Mouse (Mus musculus) liver, adult 2 months (tissue): ENCODE results near the gene Mmp27. TPM values are rescaled to one million over a fixed set of nuclear protein-coding genes. Genes with fewer than 3 reads are reported as not detected.
A peak's percentile ranks its signal among the peaks of the same experiment; 100 is the strongest.

Experiments
- DNase-seq: peaks from one replicate; pipeline ENCODE4 v3.0.0-alpha.2; 2011; ENCODE audit warnings: low read depth, low spot score; ENCODE audit errors: extremely low read depth
- H3K27ac ChIP-seq: fragments of 200-500 bp; replicated peaks from 2 replicates; pipeline ENCODE4 v1.5.1; 2012; ENCODE audit warnings: low read depth, mild to moderate bottlenecking, control low read depth, inconsistent platforms, low read length; ENCODE audit not compliant: insufficient read depth
- H3K27me3 ChIP-seq: fragments of 200-500 bp; 2 replicates; pipeline ENCODE4 v1.6.1; 2012; ENCODE audit warnings: mild to moderate bottlenecking, moderate library complexity, low read length, inconsistent platforms; ENCODE audit not compliant: control insufficient read depth, insufficient read depth
- H3K36me3 ChIP-seq: fragments of 200-500 bp; 2 replicates; pipeline ENCODE4 v1.6.1; 2012; ENCODE audit warnings: low read length, inconsistent platforms; ENCODE audit not compliant: control insufficient read depth, insufficient read depth
- H3K4me1 ChIP-seq: fragments of 200-500 bp; 2 replicates; pipeline ENCODE4 v1.6.1; 2011; ENCODE audit warnings: low read length; ENCODE audit not compliant: control insufficient read depth, insufficient read depth
- H3K4me3 ChIP-seq: fragments of 200-500 bp; 2 replicates; pipeline ENCODE4 v1.5.1; 2011; ENCODE audit warnings: low read depth, mild to moderate bottlenecking, control low read depth, low read length, moderate library complexity; ENCODE audit not compliant: insufficient read depth
- H3K79me2 ChIP-seq: fragments of 200-500 bp; 2 replicates; pipeline ENCODE4 v1.6.1; 2012; ENCODE audit warnings: inconsistent platforms, mild to moderate bottlenecking, low read length, moderate library complexity; ENCODE audit not compliant: control insufficient read depth, insufficient read depth
- H3K9ac ChIP-seq: fragments of 200-500 bp; 2 replicates; pipeline ENCODE4 v1.6.1; 2012; ENCODE audit warnings: low read depth, mild to moderate bottlenecking, control low read depth, inconsistent platforms, low read length
- CTCF ChIP-seq: fragments of 200-500 bp; IDR thresholded peaks from 2 replicates; pipeline ENCODE4 v1.5.1; 2011; ENCODE audit warnings: low read depth, low read length, control low read depth
- POLR2A ChIP-seq: fragments of 200-500 bp; IDR thresholded peaks from 2 replicates; pipeline ENCODE4 v1.6.1; 2011; ENCODE audit warnings: low read length, control low read depth; ENCODE audit not compliant: insufficient read depth; ENCODE audit errors: extremely low read depth
- WGBS: fragments of 180-500 bp; shearing (Covaris S2); methylation state at CpG from one replicate; pipeline ENCODE4 v1.1.7; 2018; 5-methylcytosine and 5-hydroxymethylcytosine counted together
- polyA plus RNA-seq: library from polyadenylated mRNA; depleted of rRNA; stranded (reverse); fragments of >200 nt; gene quantifications from 2 replicates; pipeline ENCODE4 v1.2.3, GENCODE M21; 2012
- total RNA-seq: library from RNA; depleted of rRNA; stranded (reverse); fragments of >200 nt; gene quantifications from 2 replicates; pipeline ENCODE4 v1.2.3, GENCODE M21; 2014

The Mmp27 gene
- total and polyA plus RNA-seq, 2 experiments = 0.07 to 1.1 TPM

DNA sequence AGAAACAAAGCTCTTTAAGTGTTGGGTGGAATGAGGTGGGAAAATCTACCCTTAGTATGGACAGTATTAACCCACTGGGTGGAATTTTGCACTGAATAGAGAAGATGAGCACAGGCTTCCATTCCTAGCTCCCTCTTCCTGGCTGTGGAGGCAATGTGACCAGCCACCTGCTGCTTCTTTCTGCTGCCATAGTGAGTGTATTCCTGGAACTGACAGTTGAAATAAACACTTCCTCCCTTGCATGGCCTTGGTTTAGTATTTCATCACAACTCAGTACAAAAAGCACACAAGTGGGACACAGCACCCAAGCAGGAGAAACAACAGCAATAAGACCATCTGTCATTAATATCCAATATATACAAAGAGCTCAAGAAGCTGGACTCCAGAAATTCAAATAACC, 19.3 kb upstream of the Mmp27 start:
- Histone ChIP-seq H3K27me3 (no peaks in the 10 kb centered on the region), H3K9ac (no peak overlapping the region), H3K36me3 (no peaks in the 10 kb centered on the region), H3K4me3 (no peak overlapping the region), H3K79me2 (no peaks in the 10 kb centered on the region), H3K4me1 (no peaks in the 10 kb centered on the region), H3K27ac (no peak overlapping the region)
- no peak for DNase-seq
- TF ChIP-seq POLR2A (no peak), CTCF (no peak)

DNA sequence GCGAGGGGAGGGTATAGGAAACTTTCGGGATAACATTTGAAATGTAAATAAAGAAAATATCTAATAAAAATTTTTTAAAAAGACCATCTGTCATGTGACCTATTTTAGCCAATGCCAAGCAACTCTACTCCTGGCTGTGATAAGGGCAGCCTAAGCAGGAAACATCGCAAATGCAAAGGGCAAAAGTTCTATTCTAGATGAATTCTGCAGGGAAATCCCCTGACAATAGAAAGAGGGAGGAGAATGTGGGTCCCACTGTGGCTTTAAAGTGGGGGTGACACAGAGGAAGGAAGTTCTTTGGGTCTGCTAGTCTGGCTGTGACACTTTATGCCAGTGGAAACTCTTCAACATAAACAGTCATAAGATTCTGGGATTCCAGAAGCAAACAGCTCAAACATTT, 17.7 kb upstream of the Mmp27 start:
- Histone ChIP-seq H3K36me3 (no peaks in the 10 kb centered on the region), H3K27me3 (no peaks in the 10 kb centered on the region), H3K9ac (no peak overlapping the region), H3K4me3 (no peak overlapping the region), H3K4me1 (no peaks in the 10 kb centered on the region), H3K79me2 (no peaks in the 10 kb centered on the region), H3K27ac (no peak overlapping the region)
- DNase-seq = no peak
- TF ChIP-seq CTCF = no peak
- no peak for TF ChIP-seq POLR2A
- WGBS = 55% methylated on average over 3 of the region's 3 CpGs

DNA sequence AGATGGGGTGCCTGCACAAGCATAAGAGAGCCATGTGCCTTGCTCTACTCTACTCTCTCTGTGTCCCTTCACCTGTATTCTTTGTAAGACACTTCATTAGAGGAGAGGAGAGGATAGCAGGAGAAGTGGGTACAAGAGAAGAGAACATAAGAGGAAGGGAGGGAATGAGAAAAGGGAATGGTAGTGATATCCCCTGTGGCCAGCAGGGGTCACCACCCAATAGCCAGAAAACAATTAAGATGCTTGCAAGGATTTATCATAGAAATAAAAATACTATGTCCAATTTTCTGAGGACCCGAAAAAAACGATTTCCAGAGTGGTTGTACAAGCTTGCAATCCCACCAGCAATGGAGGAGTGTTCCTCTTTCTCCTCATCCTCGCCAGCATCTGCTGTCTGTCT, 16.8 kb upstream of the Mmp27 start:
- H3K27me3 ChIP-seq = no peaks in the 10 kb centered on the region
- no peak for TF ChIP-seq POLR2A
- TF ChIP-seq CTCF = no peak
- no peaks in the 10 kb centered on the region for H3K36me3 ChIP-seq
- H3K4me1 ChIP-seq = no peaks in the 10 kb centered on the region
- H3K27ac ChIP-seq = no peak overlapping the region
- no peak overlapping the region for H3K9ac ChIP-seq
- WGBS = 27% methylated on average over 3 of the region's 3 CpGs
- DNase-seq = peak; percentile 28
- no peaks in the 10 kb centered on the region for H3K79me2 ChIP-seq
- H3K4me3 ChIP-seq = no peak overlapping the region

DNA sequence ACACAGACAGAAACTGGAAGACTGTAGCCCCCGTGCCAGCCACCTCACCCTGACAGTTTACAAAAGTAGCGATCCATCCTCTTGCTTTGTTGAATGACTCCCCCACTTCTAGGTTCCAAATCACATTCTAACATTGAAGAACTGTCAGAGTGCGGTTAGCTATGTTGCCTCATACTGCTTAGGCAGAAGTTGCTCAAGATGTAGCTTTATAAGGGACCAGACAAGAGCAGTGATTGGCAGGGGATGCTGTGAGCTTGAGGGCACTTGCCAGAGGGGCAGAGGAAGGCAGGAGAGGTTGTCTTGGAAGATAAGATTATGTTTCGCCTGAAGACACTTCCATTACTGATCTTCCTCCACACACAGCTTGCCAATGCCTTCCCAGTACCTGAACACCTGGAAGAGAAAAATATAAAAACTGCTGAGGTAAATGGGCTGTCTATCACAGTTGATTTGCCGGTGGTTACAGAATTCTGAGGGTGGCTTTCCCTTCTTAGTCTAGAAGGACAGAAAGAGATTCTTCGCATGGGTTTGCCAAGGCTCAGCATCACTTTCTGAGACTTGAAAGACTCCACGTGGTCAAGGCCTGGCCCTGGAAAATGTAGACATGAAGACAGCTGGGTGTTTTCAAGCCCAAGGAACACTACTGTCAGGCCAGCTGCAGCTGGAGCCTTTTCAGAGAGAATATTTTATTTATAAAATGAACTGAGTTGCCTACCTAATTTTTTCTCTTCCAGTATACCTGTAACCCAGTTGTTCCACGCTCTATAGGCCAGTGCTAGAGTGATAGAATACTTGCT, 12.8 kb upstream of the Mmp27 start, which contains the start of gene Mmp8:
Gene Mmp8 (plus strand): TSS at position 236 of the 797 bp plus-strand sequence.
- no peak within 1 kb of the TSS for H3K27ac ChIP-seq
- 80% methylated on average over 8 of the region's 8 CpGs for WGBS
- no peak within 1 kb of the TSS for H3K4me3 ChIP-seq

DNA sequence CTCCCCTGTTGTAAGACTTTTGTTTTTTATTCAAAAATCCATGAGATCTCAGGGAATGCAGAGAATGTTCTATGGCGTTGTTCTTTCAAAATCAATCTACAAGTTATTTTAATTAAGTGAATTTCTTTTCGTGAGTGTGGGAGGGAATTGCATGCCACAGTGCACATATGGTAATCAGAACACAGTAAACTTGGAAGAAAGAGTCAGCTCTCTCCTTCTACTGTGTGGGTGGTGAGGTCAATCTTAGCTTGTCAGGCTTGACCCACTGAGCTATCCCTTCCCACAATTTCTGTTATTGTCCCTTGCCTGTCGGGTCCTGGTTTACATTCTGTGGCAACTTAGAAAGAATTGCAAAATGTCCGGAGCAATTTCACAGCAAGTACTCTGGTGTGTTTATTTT, 11.2 kb upstream of the Mmp27 start:
- 68% methylated on average over 4 of the region's 4 CpGs for WGBS
- no peaks in the 10 kb centered on the region for H3K4me1 ChIP-seq
- no peak for TF ChIP-seq POLR2A
- TF ChIP-seq CTCF = no peak
- no peak overlapping the region for H3K27ac ChIP-seq
- no peaks in the 10 kb centered on the region for H3K79me2 ChIP-seq
- DNase-seq = no peak
- H3K4me3 ChIP-seq = no peak overlapping the region
- H3K36me3 ChIP-seq = no peaks in the 10 kb centered on the region
- H3K27me3 ChIP-seq = no peaks in the 10 kb centered on the region
- no peak overlapping the region for H3K9ac ChIP-seq

More for the DNA sequence above, 12.8 kb upstream of the Mmp27 start, which contains the start of gene Mmp8:
- no peaks in the 10 kb centered on the region for H3K36me3 ChIP-seq
- H3K9ac ChIP-seq = no peak within 1 kb of the TSS
- H3K27me3 ChIP-seq = no peaks in the 10 kb centered on the region
- DNase-seq = no peak
- no peak for TF ChIP-seq POLR2A
- no peak for TF ChIP-seq CTCF
- no peaks in the 10 kb centered on the region for H3K79me2 ChIP-seq
- no peaks in the 10 kb centered on the region for H3K4me1 ChIP-seq

DNA sequence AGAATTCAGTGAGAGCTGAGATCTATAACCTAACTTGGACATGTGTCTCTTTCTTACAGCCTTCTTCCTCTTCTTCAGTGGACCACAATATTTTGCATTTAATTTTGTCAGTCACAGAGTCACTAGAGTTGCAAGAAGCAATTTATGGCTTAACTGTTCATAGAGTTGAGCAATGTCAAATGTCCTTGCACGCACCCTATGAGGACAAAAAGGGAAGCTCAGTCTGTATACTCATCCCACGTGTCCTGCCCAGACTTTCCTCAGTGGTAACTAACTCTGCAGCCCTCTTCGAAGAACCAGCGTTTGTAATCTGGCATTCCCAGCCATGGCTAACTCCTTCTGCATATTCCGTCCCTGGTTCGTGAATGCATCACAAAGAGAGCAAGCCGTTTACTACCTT, 3.8 kb upstream of the Mmp27 start:
- H3K79me2 ChIP-seq = no peaks in the 10 kb centered on the region
- DNase-seq = peak; percentile 41
- no peaks in the 10 kb centered on the region for H3K27me3 ChIP-seq
- H3K4me3 ChIP-seq = no peak overlapping the region
- TF ChIP-seq POLR2A = no peak
- no peak for TF ChIP-seq CTCF
- H3K27ac ChIP-seq = no peak overlapping the region
- no peak overlapping the region for H3K9ac ChIP-seq
- H3K36me3 ChIP-seq = no peaks in the 10 kb centered on the region
- no peaks in the 10 kb centered on the region for H3K4me1 ChIP-seq
- 62% methylated on average over 7 of the region's 7 CpGs for WGBS
